Mouse (Mus musculus): ENCODE measurements at regions not wholly inside any gene's neighbourhood (a gene's known extent, or its start where the extent isn't known, plus 50 kb on each side); places are given as distances from the start of the nearest gene placed in this dataset.
"Not testable (repeated sequence)": the region's sequence is repeated elsewhere in the genome, so short reads cannot be mapped to it uniquely, and the experiment has no call there.

- Histone ChIP-seq H3K4me1 (no peaks in the 10 kb centered on the region), H3K27ac (no peak overlapping the region), H3K36me3 (replicated peaks) (no peaks in the 10 kb centered on the region), H3K27me3 (ENCODE audit: poor library complexity, severe bottlenecking) (no peaks in the 10 kb centered on the region), H3K9me3 (no peaks in the 10 kb centered on the region), H3K4me3 (no peak overlapping the region)
- whole genome bisulfite sequencing = 93% methylated on average over 2 of the region's 2 CpGs
- DNase-seq (ENCODE audit: extremely low spot score, low spot score) = no peak
Measured at GRCm38 (mm10) chr13:5570386-5570785, 290.9 kb upstream of the Klf6 start.

DNA sequence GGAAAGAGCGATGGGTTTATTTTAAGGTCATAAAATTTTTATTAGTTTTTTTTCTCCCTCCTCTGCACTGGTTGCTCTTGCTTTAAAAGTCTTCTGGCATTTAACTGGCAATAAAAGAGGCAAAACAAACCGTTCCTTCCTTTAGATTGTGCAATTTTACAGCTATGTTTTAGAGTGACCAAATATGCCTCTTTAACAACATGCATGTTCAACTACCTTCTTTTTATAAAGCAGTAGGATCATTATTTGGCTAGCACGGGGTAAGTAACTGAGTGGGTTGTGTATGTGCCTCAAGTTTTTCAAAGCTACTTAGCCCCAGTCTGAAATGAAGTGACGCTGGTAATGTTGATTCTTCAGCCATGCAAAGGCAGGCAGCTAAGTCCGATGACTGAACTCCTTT is 284.7 kb upstream of the Klf6 start:
- 85% methylated on average over 5 of the region's 5 CpGs for WGBS
- Histone ChIP-seq H3K36me3 (replicated peaks) (no peaks in the 10 kb centered on the region), H3K4me1 (no peaks in the 10 kb centered on the region), H3K27me3 (ENCODE audit: poor library complexity, severe bottlenecking) (no peaks in the 10 kb centered on the region), H3K27ac (no peak overlapping the region), H3K9me3 (no peaks in the 10 kb centered on the region), H3K4me3 (no peak overlapping the region)
- no peak for DNase-seq (ENCODE audit: extremely low spot score, low spot score)

DNA sequence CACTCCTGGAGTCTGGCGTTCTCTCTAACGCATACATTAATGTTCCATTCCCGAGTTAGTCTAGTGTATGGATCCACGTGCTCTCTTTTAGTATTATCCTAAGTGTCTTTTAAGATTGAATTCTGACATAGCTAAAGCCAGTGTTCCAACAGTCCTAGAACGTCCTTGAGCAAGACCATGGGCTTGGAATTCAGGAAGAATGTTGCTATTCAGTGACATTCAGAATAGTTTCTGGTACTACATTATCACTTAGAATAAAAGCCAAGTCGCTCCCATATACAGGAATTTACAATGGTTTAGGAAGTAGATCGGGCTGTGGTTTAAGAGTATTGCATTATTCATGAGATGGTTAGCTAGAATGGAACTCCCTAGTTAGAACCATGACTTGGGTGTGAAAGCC is 277.6 kb upstream of the Klf6 start:
- H3K4me1 ChIP-seq; H3K4me3 ChIP-seq; DNase-seq (ENCODE audit: extremely low spot score, low spot score); H3K27ac ChIP-seq; H3K27me3 ChIP-seq (ENCODE audit: poor library complexity, severe bottlenecking); H3K36me3 ChIP-seq (replicated peaks); H3K9me3 ChIP-seq: not testable (repeated sequence)
- 90% methylated on average over 7 of the region's 7 CpGs for WGBS

- no peaks in the 10 kb centered on the region for H3K4me1 ChIP-seq
- no peak overlapping the region for H3K27ac ChIP-seq
- H3K36me3 ChIP-seq (replicated peaks) = no peaks in the 10 kb centered on the region
- H3K9me3 ChIP-seq = no peaks in the 10 kb centered on the region
- H3K4me3 ChIP-seq = no peak overlapping the region
- DNase-seq (ENCODE audit: extremely low spot score, low spot score) = no peak
- H3K27me3 ChIP-seq (ENCODE audit: poor library complexity, severe bottlenecking) = no peaks in the 10 kb centered on the region
Measured at GRCm38 (mm10) chr13:5587196-5587595, 274.1 kb upstream of the Klf6 start.

- 77% methylated on average over 2 of the region's 2 CpGs for WGBS
- H3K9me3 ChIP-seq = no peaks in the 10 kb centered on the region
- no peak overlapping the region for H3K4me3 ChIP-seq
Measured at GRCm38 (mm10) chr13:5591286-5591685, 270.0 kb upstream of the Klf6 start.

DNA sequence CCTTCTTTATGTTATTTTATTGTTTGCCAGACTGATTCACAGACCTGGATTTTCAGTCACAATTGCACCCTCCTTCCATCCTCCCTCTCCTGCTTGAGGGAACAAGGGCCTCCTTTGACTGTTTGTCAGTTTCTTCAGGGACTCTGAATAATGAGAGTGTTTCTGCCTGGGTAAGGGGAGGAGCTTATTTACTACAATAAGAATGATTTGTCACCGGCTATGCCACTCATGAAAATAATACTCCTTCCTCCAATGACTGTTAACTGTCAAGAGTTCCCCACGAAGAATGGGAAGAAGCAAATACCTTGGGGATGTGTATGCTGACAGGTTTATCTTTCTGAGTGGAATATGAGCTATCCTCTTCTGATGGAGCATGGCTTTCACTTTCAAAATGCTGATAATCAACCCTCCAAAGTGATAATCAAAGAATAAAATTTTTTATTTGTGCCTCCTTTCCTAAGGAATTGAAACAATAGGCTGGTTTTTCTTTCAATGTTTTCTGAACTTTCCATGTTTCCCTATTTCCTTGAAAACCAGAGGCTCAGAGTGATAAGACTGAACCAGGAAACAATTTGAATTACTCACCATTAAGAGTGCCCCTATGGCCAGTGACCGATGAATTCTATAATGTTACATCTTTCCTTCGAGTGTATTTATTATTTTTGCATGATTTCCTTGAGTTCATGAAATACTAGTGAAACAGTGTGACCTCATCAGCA is 269.3 kb upstream of the Klf6 start:
- Histone ChIP-seq H3K4me3 (no peak overlapping the region), H3K9me3 (no peaks in the 10 kb centered on the region), H3K36me3 (replicated peaks) (no peaks in the 10 kb centered on the region), H3K27ac (no peak overlapping the region), H3K4me1 (0 out of 2 replicates have a peak, but pooled peaks cover 4% of the 10 kb centered on the region), H3K27me3 (ENCODE audit: poor library complexity, severe bottlenecking) (no peaks in the 10 kb centered on the region)
- WGBS = 73% methylated on average over 4 of the region's 4 CpGs
- DNase-seq (ENCODE audit: extremely low spot score, low spot score) = no peak

More at GRCm38 (mm10) chr13:5591286-5591685, 270.0 kb upstream of the Klf6 start:
- Histone ChIP-seq H3K4me1 (0 out of 2 replicates have a peak, but pooled peaks cover 4% of the 10 kb centered on the region), H3K27ac (no peak overlapping the region), H3K36me3 (replicated peaks) (no peaks in the 10 kb centered on the region), H3K27me3 (ENCODE audit: poor library complexity, severe bottlenecking) (no peaks in the 10 kb centered on the region)
- no peak for DNase-seq (ENCODE audit: extremely low spot score, low spot score)

- Histone ChIP-seq H3K27ac (no peak overlapping the region), H3K4me3 (no peak overlapping the region), H3K9me3 (no peaks in the 10 kb centered on the region), H3K36me3 (replicated peaks) (no peaks in the 10 kb centered on the region), H3K4me1 (0 out of 2 replicates have a peak, but pooled peaks cover 4% of the 10 kb centered on the region), H3K27me3 (ENCODE audit: poor library complexity, severe bottlenecking) (no peaks in the 10 kb centered on the region)
- no peak for DNase-seq (ENCODE audit: extremely low spot score, low spot score)
- WGBS = 69% methylated on average over 3 of the region's 3 CpGs
Measured at GRCm38 (mm10) chr13:5592556-5593061, 268.7 kb upstream of the Klf6 start.

DNA sequence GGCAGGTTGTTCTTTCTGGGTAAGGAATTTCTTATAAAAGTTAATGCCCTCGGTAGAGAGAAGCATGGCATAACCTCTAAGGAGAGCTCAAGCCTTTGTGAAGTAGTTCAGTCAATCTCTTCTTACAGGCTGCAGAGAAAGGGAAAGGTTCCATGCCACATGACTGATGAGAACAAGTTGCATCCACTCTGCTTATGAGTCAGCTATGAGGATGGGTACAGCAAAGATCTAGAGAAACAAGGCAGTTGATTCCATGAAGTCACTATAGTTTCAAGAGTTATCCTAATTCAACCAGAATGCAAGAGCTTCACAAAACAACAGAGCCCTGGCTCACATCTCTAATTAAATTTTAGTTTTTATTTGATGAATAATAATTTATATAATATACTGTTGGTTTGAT is 259.6 kb upstream of the Klf6 start:
- 92% methylated on average over 1 of the region's 1 CpGs for WGBS
- Histone ChIP-seq H3K36me3 (replicated peaks) (no peaks in the 10 kb centered on the region), H3K4me1 (no peaks in the 10 kb centered on the region; the same call in 1 of the 2 replicates), H3K9me3 (no peaks in the 10 kb centered on the region), H3K27me3 (ENCODE audit: poor library complexity, severe bottlenecking) (no peaks in the 10 kb centered on the region), H3K27ac (no peak overlapping the region), H3K4me3 (no peak overlapping the region)
- no peak for DNase-seq (ENCODE audit: extremely low spot score, low spot score)

GRCm38 (mm10) chr13:5603905-5604596 is 257.2 kb upstream of the Klf6 start:
- Histone ChIP-seq H3K27me3 (ENCODE audit: poor library complexity, severe bottlenecking) (no peaks in the 10 kb centered on the region), H3K27ac (no peak overlapping the region), H3K36me3 (replicated peaks) (no peaks in the 10 kb centered on the region), H3K9me3 (no peaks in the 10 kb centered on the region), H3K4me3 (no peak overlapping the region), H3K4me1 (no peaks in the 10 kb centered on the region; the same call in 1 of the 2 replicates)
- WGBS = 83% methylated on average over 5 of the region's 5 CpGs
- DNase-seq (ENCODE audit: extremely low spot score, low spot score) = no peak

DNA sequence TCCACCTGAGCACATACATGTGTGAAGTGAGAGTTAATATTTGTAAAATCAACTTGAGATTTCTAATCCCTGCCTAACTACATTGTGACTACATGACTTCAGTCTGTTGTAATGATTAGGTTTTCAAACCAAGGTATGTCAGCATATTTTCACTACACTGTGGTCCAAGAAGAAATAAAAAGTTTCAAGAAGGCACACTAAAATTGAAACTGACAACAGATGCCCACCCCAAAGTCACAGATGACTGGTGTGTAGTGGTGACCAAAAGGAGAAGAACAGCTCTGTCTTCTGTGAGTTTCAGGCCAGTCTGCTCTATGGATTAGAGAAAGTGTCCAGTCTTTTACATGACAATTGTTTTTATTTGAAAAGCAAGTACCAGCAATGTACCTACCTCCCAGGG is 255.9 kb upstream of the Klf6 start:
- no peak for DNase-seq (ENCODE audit: extremely low spot score, low spot score)
- no peak overlapping the region for H3K27ac ChIP-seq
- no peaks in the 10 kb centered on the region for H3K36me3 ChIP-seq (replicated peaks)
- H3K27me3 ChIP-seq (ENCODE audit: poor library complexity, severe bottlenecking) = no peaks in the 10 kb centered on the region
- no peaks in the 10 kb centered on the region for H3K9me3 ChIP-seq
- H3K4me3 ChIP-seq = no peak overlapping the region
- no peaks in the 10 kb centered on the region; the same call in 1 of the 2 replicates for H3K4me1 ChIP-seq

GRCm38 (mm10) chr13:5607462-5607861 is 253.8 kb upstream of the Klf6 start:
- no peak overlapping the region for H3K27ac ChIP-seq
- no peak overlapping the region for H3K4me3 ChIP-seq
- H3K36me3 ChIP-seq (replicated peaks) = no peaks in the 10 kb centered on the region
- H3K9me3 ChIP-seq = no peaks in the 10 kb centered on the region
- H3K4me1 ChIP-seq = no peaks in the 10 kb centered on the region; the same call in 1 of the 2 replicates
- WGBS = 88% methylated on average over 4 of the region's 4 CpGs
- DNase-seq (ENCODE audit: extremely low spot score, low spot score) = no peak
- no peaks in the 10 kb centered on the region for H3K27me3 ChIP-seq (ENCODE audit: poor library complexity, severe bottlenecking)

- WGBS = 90% methylated on average over 7 of the region's 7 CpGs
- Histone ChIP-seq H3K4me1 (no peaks in the 10 kb centered on the region), H3K27ac (no peak overlapping the region), H3K9me3 (no peaks in the 10 kb centered on the region), H3K4me3 (no peak overlapping the region), H3K27me3 (ENCODE audit: poor library complexity, severe bottlenecking) (no peaks in the 10 kb centered on the region), H3K36me3 (replicated peaks) (no peaks in the 10 kb centered on the region)
- DNase-seq (ENCODE audit: extremely low spot score, low spot score) = no peak
Measured at GRCm38 (mm10) chr13:5614186-5614737, 247.0 kb upstream of the Klf6 start.

GRCm38 (mm10) chr13:5614833-5615232 is 246.4 kb upstream of the Klf6 start:
- DNase-seq (ENCODE audit: extremely low spot score, low spot score) = no peak
- Histone ChIP-seq H3K36me3 (replicated peaks) (no peaks in the 10 kb centered on the region), H3K4me3 (no peak overlapping the region), H3K9me3 (no peaks in the 10 kb centered on the region), H3K27me3 (ENCODE audit: poor library complexity, severe bottlenecking) (no peaks in the 10 kb centered on the region), H3K4me1 (no peaks in the 10 kb centered on the region), H3K27ac (no peak overlapping the region)
- WGBS = 88% methylated on average over 5 of the region's 5 CpGs
